Mouse (Mus musculus): Measurements from ENCODE around the gene Dmrta1.
"Not testable (repeated sequence)": the region's sequence is repeated elsewhere in the genome, so short reads cannot be mapped to it uniquely, and the experiment has no call there.

Dmrta1 gene

DNA sequence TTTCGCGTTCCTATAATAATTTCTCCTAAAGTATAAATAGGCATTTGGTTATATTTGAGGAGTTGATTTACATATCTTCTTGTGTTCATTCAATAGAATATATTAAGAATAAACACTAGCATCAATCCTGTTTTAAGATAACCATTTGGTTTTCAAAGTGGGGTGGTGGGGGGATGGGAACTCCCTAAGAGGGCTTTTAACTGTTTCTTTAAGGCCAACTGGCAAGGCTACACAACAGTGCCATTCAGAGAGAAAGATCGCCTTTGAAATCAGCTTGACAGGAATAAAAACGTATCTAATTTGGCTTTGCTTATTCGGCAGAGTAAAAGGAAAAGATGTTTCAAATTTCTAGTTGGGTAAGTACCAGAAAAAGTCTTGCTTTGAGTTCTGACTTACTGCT lies at the start of gene Dmrta1:
TSS of gene Dmrta1 (plus strand) at position 242 of the 400 bp plus-strand sequence.
- no peak for DNase-seq (ENCODE audit: extremely low spot score)

DNA sequence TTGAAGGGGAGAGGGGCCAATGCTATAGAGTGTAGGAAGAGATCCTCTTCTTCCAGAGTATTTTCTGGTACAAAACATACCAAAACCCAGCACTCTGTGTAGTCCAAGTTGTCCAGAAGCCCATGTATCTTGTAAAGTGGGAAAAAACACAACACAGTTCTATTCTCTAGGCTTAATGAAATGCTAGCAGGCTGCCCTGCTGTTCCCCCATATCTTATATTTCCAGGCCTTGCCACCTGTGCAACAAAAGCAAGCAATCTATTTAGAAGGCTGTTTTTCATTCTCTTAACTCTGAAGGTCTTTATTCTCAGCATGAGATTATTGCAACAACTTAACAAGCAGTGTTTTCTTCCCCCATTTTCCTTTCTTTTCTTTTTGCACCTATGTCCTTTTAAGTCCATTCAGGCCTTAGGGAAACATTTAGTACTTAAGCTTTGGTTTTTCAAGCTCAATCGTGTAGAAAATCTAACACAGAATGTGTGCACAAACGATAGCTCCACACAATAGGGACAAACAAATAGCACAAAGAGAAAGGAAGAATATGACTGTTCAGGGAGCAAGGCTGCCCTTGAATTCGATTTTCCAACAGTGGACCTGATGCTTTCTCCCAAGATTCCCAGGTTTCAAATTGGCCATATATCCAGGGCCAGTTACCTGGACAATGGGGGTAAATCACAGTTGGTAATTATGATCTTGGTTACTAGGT lies 48.7 kb upstream of the Dmrta1 start:
- DNase-seq (ENCODE audit: extremely low spot score): no peak

DNA sequence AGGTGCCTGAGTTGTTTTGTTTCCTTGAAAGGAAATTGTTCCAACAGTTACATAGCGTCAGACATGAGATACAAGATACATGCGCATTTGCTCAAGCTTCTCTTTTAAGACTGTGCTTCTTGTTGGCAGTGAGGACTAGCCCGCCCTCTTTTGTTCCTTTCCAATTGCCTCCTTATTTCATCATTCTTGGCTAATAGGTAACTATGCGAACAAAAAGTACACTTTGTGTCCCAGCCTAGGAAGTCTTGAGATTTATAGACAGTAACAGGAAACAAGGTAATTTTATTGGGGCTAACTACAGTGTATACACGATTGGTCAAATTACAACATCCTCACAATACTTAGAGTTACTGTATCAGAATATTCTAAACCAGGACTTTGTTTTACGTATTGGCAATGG lies 47.7 kb upstream of the Dmrta1 start:
- no peak for DNase-seq (ENCODE audit: extremely low spot score)

DNA sequence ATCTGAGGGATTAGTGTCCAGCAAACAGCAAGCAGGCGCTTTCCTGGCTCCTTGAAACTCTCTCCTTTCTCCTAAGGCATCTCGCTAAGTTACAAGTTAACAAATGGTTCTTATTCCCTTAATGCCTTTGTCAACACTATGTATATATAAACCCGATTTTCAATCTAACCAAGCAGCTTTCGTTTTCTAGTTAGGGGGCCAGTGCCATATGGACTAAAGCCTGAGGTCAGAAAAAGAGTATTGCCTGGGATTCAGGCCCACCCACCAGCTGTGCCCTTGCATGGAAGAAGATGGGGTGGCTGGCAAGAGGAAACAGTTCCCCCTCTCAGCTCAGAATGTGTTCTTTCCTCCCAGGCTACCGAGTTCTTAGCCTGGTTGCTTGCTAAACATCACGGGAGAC lies 40.6 kb upstream of the Dmrta1 start:
- peak; percentile 28 for DNase-seq (ENCODE audit: extremely low spot score)

DNA sequence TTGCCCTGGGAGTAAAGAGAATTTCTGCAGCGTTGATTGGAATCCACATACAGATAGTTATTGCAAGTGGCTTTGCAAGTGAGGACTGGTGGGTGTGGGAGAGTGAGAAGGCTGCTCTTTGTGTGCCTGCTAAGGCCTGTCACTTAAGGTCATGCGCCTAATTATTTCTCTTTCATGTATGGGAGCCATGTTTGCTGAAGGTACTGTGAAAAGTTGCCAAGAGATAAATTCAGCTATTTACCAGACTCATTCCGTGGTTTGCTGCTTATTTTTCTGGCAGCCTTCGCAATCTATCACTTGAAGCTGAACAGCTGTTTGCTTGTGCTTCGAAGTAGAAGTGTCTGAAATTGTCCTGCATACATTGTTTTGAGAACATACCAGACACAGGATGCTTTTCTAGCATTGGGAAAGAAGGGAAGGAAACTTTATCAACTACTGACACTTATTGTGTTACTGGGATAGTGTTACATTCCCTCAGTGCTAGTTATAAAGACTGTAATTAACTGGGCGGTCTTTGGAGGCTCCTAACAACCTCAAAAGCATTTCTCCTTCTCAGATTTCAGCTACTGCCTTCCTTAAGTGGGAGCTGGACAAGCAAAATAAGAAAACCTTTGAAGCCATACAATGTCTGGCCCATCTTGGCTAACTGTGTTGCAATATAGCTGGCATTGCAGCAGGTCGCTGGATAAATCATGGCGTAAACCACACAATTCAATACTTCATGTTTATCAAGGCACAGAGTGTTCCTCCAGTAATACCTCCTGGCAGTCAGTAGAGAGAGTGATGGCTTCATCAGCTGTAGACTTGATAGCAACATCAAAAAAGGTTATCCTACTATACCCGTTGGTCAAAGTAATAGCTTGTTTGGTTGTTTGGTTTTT lies 34.8 kb upstream of the Dmrta1 start:
- DNase-seq (ENCODE audit: extremely low spot score): peak; percentile 23

DNA sequence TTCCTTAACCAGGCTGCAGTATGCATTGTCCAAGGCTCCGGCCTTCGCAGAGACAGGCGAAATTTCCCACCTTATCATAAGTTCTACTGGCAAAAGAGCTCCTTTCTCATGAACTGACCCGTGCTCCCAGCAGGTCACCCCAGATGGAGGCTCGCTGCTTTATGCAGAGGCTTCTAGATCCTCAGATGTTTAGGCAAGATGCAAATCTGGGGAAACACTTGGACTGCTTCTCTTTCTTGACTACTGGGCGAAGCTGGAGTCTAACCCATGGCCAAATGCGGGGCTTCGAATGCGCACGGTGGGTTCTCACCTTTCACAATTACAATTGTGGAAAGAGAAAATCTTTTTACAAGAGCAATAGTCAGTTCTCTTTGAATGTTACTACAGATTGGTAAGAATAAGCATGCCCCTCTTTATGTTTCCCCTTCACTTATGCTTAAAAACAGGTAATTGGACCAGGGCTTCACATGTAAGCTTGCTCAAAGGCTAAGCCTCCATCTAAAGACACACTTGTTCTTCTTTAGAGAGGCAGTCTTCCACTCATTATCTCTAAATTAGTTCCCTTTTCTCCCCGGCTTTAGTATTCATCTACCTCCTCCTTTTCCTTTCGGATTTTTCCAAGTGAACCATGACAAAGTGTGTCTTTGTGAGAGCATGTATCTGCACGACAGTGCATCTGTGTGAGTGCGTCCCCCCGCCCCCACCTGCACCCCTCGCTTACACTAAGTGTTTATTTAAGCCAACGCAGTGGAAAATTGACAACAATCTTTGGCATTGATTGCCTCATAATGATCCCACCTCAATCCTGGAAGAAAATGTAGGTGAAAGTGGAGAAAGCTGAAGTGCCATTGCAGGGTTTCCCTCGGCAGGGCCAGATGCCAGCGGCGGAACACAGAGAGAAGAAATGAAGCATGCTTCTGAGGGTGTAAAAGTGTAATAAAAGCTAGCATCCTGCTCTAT lies 28.6 kb upstream of the Dmrta1 start:
- no peak for DNase-seq (ENCODE audit: extremely low spot score)

DNA sequence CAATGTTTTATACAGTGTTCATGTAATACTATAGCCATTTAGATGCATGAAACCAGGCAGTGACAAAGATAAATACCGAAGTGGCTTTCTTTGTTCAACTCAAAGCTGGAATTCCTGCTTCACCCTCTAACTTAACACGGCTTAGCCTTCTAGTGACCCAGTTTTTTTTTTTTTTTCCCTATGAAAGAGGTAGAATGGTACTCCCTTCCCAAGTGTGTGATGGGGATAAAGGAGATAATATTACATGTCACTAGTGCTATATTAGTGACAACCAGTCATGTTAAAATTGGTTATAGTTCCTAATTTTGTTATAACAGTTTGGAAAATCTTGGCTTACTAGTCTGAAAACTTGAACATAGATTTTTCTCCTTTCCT lies 27.9 kb upstream of the Dmrta1 start:
- no peak for DNase-seq (ENCODE audit: extremely low spot score)

DNA sequence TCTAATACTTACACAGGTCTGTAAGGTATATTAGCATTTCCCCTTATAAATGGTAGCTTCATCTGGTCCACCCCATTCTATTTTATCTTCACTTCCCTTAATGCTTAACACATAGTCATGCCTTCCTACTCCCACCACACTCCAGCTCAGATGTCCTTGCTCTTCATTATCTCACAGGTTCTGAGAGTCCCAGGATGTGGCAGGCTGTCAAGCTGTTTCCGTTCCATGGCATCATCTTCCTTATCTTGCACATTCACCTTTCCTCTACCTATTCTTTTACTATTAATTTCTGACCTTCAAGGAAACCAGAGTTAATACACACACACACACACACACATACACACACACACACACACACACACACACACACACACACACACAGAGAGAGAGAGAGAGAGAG lies 27.5 kb upstream of the Dmrta1 start:
- DNase-seq (ENCODE audit: extremely low spot score): no peak

DNA sequence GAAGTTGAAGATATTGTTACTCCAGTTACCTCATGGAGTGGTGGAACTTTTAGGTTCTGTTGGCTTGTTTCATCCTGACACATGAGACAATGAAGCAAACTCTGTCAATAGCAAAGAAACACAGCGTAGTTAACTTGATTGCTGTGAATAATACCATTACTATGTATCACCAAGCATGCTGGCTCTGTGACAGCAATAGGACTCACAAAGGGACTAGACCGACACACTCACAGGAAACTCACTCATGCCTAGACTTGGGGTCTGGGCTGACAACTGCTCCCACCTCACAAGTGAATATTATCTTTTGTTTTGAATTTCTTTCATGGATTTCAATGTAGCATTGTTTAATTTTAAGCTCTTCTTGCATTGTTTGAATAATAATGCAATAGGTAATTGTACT lies 15.8 kb upstream of the Dmrta1 start:
- no peak for DNase-seq (ENCODE audit: extremely low spot score)

DNA sequence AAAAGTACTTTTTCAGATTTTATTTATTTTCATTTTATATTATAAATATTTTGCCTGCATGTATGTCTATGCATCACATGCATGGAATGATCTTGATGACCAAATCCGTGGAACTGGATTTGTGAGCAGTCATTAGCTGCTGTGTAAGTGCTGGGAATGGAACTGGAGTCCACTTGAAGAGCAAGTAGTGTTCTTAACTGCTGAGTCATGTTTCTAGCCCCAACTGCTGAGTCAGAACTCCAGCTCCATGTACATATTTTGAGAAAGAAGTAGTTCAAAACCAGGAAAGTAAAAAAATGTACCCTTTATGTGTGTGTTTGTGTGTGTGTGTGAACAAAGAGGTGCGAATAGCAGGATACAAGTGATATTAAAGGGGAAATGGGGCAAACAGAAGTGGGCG lies 4.5 kb upstream of the Dmrta1 start:
- DNase-seq (ENCODE audit: extremely low spot score): no peak

DNA sequence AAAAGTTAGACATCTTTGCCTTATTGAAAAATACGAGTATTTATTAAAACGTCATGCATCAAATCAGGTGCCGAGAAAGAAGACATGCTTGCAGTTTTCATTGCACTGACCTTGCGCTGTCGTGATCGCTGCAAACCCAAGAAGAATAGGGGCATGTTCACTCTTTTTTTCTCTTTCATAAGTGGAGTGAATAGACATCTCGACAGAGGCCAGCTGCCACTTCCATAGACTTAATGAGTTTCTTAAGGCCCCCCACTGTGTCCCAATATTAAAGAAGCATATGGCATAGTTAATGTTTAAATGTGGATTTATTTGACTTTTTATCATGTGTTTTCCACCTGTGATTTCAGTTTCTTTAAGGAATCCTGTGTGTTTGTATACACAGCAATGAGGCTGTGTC lies 1.3 kb upstream of the Dmrta1 start:
- DNase-seq (ENCODE audit: extremely low spot score): no peak

DNA sequence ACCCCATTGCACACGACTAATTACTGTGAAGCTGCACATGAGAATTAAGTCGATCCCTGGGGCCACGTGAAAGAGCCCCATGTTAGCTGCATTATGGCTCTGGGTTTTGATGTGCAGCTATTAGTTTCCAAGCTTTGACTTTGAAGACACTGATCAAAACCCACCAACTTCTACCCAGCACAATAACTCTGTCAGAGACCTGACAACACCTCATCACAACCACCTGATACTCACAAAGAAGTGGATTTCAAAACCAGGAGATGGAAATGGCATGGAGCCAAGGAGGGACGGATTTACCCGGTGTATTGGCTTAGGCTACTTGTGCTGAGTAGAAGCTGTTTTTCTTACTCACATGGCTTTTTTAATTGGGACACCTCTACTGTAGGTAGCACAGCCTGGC lies 523 bp upstream of the Dmrta1 start:
- no peak for DNase-seq (ENCODE audit: extremely low spot score)

DNA sequence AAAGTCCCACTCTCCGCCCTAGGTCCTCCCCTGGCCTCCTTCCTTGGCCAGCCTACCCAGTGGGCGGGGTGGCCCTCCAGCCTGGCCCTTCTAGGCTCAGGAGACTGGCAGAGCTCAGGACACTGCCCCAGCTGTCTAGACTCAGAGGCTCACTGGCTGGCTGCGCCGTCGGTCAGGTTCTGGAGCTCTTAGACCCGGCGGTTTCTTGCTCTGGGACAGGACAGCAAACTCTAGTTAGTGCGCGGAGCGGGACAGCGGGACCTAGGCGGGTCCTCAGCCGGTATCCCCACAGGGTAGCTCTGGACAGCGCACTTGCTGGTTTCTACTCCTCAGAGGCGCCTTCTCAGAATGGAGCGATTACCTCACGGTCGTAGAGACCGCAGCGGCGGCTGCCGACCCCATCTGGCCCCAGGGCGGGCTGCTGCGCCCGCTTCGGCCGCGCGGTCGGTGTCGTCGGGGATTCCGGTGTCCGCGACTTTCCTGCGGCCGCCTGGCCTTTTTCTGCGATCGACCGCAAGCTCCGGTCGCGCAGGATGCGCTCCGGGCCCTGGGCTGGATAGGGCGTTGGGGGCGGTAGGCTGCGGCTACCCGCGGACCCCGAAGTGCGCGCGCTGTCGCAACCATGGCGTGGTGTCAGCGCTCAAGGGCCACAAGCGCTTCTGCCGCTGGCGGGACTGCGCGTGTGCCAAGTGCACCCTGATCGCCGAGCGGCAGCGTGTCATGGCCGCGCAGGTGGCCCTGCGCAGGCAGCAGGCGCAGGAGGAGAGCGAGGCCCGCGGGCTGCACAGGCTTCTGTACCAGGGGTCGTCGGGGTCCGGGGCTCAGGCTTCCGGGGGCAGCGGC lies 8.9 kb downstream of the Dmrta1 start:
- peak; percentile 62 for DNase-seq (ENCODE audit: extremely low spot score)

DNA sequence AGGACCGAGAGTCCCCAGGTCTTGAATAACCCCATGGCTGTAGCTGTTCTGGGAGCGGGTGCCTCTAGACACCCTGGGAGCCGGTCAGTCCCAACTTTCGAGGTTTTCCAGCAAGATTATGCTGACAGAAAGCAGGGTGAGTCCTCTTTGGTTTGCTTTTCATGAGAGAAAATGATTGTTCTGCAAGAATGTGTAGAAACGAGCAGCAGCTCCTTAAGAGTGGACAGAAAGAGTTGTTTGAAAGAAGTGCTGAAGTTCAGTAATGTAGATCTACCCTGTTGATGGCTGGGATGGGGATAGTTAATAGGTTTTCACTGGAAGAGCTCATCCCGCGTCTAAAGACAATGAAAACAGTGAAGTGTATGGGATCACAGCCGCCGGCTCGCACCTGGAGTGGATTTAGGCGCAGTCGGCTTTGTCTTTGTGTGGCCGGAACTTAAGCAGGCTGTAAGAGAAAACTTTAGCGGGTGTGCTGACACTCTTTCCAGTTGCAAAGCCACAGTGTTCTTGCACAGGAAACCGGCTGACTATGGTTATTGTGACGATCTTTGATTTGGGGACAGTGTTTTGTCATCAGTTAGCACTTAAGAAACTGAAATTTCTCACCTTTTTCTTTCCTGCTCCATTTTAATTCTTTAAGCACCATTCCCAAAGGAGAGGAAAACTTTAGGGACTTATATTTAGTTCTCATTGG lies 9.7 kb downstream of the Dmrta1 start:
- no peak for DNase-seq (ENCODE audit: extremely low spot score)

DNA sequence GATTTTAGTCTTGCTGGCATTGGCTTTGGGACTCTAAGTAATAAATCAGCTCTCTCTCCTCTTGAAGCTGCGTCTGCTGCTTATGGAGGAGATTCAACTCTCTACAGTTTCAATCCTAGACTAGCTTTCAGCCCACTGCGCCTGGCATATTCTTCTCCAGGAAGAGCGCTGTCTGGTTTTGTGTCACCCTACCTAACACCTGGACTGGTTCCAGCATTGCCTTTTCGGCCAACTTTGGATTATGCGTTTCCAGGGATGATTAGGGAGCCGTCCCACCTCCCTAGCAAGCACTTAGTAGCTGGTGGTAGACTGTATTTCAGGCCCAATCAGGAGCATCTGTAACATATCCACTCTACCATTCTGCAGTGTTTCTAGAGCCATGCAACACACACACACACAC lies 12.7 kb downstream of the Dmrta1 start:
- DNase-seq (ENCODE audit: extremely low spot score): no peak

DNA sequence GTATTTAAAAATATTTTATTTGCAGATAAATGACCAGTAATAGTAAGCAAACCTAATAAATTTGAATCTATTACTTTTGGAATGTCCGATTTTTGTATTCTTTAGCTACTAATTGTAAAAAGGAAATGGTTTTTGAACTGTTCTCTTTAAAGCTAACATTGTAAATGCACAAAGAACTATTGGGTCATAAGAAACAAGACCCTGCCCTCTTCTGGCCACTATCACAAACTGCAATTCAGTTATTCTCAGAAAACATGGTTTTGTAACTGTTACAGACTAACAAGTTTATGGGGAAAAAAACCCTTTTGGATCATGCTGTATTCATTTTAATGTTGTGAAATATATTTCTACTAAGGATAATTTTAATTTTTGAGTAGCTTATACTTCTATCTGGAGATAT lies 13.5 kb downstream of the Dmrta1 start:
- DNase-seq (ENCODE audit: extremely low spot score): no peak

DNA sequence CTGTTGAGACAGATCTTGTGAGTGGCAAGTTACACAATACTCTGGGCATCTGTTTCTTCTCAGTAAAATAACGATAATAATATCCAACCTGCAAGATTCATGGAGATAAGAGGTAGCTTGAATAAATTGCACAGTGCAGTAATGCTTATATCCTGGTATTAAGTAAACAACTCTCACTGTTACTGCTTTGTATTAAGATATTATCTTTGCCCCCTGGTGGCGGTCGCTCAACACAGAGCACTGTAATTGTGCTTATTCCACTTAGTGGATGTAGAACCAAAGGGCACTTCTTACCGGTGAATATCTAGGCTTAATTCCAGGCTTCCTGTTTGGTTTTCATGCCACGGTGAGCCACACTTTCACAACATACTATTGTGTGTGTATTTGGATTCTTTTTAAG lies 16.4 kb downstream of the Dmrta1 start:
- no peak for DNase-seq (ENCODE audit: extremely low spot score)

DNA sequence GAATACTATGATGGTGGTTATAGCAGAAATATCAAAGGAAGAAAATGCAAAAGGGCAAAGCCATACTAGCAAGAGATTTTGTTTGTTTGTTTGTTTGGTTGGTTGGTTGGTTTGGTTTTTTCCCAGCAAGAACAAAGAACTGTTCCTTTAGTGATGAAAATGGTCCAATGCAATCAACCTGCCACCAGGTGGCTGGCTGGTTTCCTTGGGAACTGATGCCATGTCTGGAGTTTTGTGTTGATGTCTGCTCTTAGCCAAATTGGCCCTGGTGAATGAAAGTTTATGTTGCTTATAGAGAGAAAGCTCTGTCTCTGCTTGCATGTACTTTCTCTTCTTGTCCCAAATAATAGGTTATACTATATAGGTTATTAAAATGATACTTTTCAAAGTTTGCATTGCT lies 18.7 kb downstream of the Dmrta1 start:
- no peak for DNase-seq (ENCODE audit: extremely low spot score)

DNA sequence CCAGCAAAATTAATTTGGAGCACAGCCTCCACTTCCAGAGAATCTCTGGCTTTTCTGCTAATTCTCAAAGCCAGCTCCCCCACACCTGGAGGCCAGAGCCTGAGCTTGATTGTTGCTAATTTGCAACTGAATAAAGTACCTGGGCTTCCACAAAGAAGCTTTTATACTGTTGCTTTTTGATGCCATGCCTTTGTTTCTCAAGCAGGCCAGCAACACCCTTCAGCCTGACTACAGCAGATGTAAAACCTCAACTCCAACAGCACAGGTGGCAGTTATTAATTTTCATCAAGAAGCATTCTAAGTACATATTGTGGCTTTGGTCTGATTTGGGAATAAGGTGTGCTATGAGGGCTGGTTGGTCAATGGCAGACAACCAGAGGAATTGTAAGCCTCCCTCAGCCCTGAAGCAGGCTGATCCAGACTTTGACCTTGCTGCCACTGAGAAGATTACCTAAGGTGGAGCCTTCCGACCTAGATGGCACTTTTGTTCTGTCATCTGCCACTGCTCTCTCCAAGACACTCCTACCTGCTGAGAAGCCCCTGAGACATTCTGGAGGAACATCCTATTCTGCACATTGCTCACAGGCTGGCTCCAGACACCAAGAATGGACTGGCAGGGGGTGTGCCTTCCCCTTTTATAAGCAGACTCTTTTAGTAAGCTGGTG lies 44.4 kb downstream of the Dmrta1 start:
- not testable (repeated sequence) for DNase-seq (ENCODE audit: extremely low spot score)
